Mouse (Mus musculus): ENCODE measurements at regions not wholly inside any gene's neighbourhood (a gene's known extent, or its start where the extent isn't known, plus 50 kb on each side); places are given as distances from the start of the nearest gene placed in this dataset.
"Not testable (repeated sequence)": the region's sequence is repeated elsewhere in the genome, so short reads cannot be mapped to it uniquely, and the experiment has no call there.

- not testable (repeated sequence) for TF ChIP-seq CTCF, EP300 (IDR thresholded peaks at IDR 0.05)
These were observed 558.9 kb upstream of the Olfr1507 start for GRCm38 (mm10) chr14:53054439-53054838.

Measured in lung, postnatal 0 days (tissue).